In genomic region chr12:102703441-102703840, GRCm38 (mm10) we compare ENCODE assay signal across 9 mouse cellular contexts. TPM values are rescaled to one million over a fixed set of nuclear protein-coding genes. Genes with fewer than 3 reads are reported as not detected.
DNase-seq lines count a peak whose midpoint lies in the region; ATAC-seq and TF ChIP-seq lines count a peak whose summit lies in the region.
"Had no signal": no experiment of that assay in that cellular context is flagged by ENCODE, and none has a peak within 500 bp of the region (broad histone marks: within the 10 kb centered on the region; RNA-seq: fewer than 3 reads in every experiment).

No protein-coding gene starts in this region.

- ATAC-seq in hindbrain, embryonic 11.5 days (ENCODE audit: low FRiP score) = no peak
- ATAC-seq in midbrain, embryonic 12.5 days (ENCODE audit: low FRiP score, low read depth) = no peak

- WGBS in kidney, adult 2 months = 57% methylated on average over 6 of the region's 6 CpGs
- 40% methylated on average over 6 of the region's 6 CpGs for WGBS in hindbrain, embryonic 11.5 days
- 29% methylated on average over 6 of the region's 6 CpGs for WGBS in midbrain, embryonic 12.5 days

- H3K4me2 ChIP-seq in hindbrain, embryonic 11.5 days (replicated peaks; ENCODE audit: low read depth, low read length) = peak overlapping the region; percentile 84
- H3K4me2 ChIP-seq in midbrain, embryonic 12.5 days (replicated peaks) = peak overlapping the region; percentile 94

- peak overlapping the region; percentile 80; the same call in 1 of the 2 replicates for H3K4me3 ChIP-seq in kidney, adult 2 months (ENCODE audit: insufficient read depth, low read depth, low read length)
- peak overlapping the region; percentile 77 for H3K4me3 ChIP-seq in hindbrain, embryonic 11.5 days (ENCODE audit: low read depth, low read length)
- peak overlapping the region; percentile 85 for H3K4me3 ChIP-seq in midbrain, embryonic 12.5 days

- H3K27me3 ChIP-seq in kidney, adult 2 months (replicated peaks; ENCODE audit: control insufficient read depth, insufficient read depth, low read length) = no peaks in the 10 kb centered on the region
- H3K27me3 ChIP-seq in hindbrain, embryonic 11.5 days (ENCODE audit: control insufficient read depth, insufficient read depth, low read length) = no peaks in the 10 kb centered on the region
- H3K27me3 ChIP-seq in midbrain, embryonic 12.5 days = peaks cover 16% of the 10 kb centered on the region

- H3K4me1 ChIP-seq in kidney, adult 2 months (ENCODE audit: control insufficient read depth, insufficient read depth, low read length) = 0 out of 2 replicates have a peak, but pooled peaks cover 7% of the 10 kb centered on the region
- peaks cover 16% of the 10 kb centered on the region for H3K4me1 ChIP-seq in hindbrain, embryonic 11.5 days (replicated peaks; ENCODE audit: control insufficient read depth, insufficient read depth, low read length)
- H3K4me1 ChIP-seq in midbrain, embryonic 12.5 days = peaks cover 56% of the 10 kb centered on the region

- DNase-seq in kidney, adult 2 months = peak; percentile 15
- no peak for DNase-seq in kidney, postnatal 4 days
- DNase-seq in cerebellum, postnatal 25 days = peak; percentile 58 to 67
- DNase-seq in hindbrain, embryonic 11.5 days (ENCODE audit: low spot score) = peak; percentile 32
- no peak for DNase-seq in gastrocnemius, postnatal 25 days
- no peak for DNase-seq in urinary bladder, adult 18-20 months (ENCODE audit: low spot score in 2 of 2)
- DNase-seq in layer of hippocampus, adult 11-12 months (ENCODE audit: low spot score) = no peak

- H3K27ac ChIP-seq in kidney, adult 2 months (ENCODE audit: insufficient read depth, low read depth, low read length) = no peak overlapping the region
- no peak overlapping the region for H3K27ac ChIP-seq in hindbrain, embryonic 11.5 days (ENCODE audit: low read depth, low read length)
- 0 out of 2 replicates have a peak overlapping the region, but pooled peaks have one; percentile 20 for H3K27ac ChIP-seq in midbrain, embryonic 12.5 days (replicated peaks)

- TF ChIP-seq CTCF in kidney, adult 2 months (conservative IDR thresholded peaks at IDR 0.05; ENCODE audit: insufficient read depth, insufficient read length, low read depth, low read length) = no peak

- no peaks in the 10 kb centered on the region for H3K9me3 ChIP-seq in hindbrain, embryonic 11.5 days (ENCODE audit: control insufficient read depth, low read length)
- H3K9me3 ChIP-seq in midbrain, embryonic 12.5 days = no peaks in the 10 kb centered on the region

- 0 out of 2 replicates have a peak overlapping the region, but pooled peaks have one; percentile 16 for H3K9ac ChIP-seq in hindbrain, embryonic 11.5 days (ENCODE audit: low read depth, low read length)
- peak overlapping the region; percentile 79; the same call in 1 of the 2 replicates for H3K9ac ChIP-seq in midbrain, embryonic 12.5 days (replicated peaks)

- TF ChIP-seq POLR2A in kidney, adult 2 months (IDR thresholded peaks at IDR 0.05; ENCODE audit: low read depth, low read length) = no peak

- no peaks in the 10 kb centered on the region for H3K36me3 ChIP-seq in kidney, adult 2 months (ENCODE audit: control insufficient read depth, insufficient read depth, low read length)
- no peaks in the 10 kb centered on the region for H3K36me3 ChIP-seq in hindbrain, embryonic 11.5 days (ENCODE audit: control insufficient read depth, insufficient read depth, low read length)
- H3K36me3 ChIP-seq in midbrain, embryonic 12.5 days = no peaks in the 10 kb centered on the region

RNA-seq across cellular contexts. Expression of gene Itpk1, which starts 1.3 kb away (rescaled TPM):
- 27.6 and 29.0 TPM in 2 replicates for polyA plus RNA-seq in kidney, adult 2 months (2012; rRNA removed)
- polyA plus RNA-seq in hindbrain, embryonic 11.5 days (2014; fragmentation: Nextera tagmentation; extraction: Ambion mirVana) = 14.1 and 16.8 TPM in 2 replicates
- 15.4 and 17.2 TPM in 2 replicates for polyA plus RNA-seq in midbrain, embryonic 12.5 days (2016; fragmentation: Nextera tagmentation; extraction: Ambion mirVana)
- total RNA-seq in gastrocnemius, postnatal 25 days (2021) = 1 to 10 TPM; 5.2 to 6.5 TPM

RNA-seq across cellular contexts. Expression of gene Moap1, which starts 40.0 kb away (rescaled TPM):
- 0.49 and 0.74 TPM in 2 replicates for polyA plus RNA-seq in kidney, adult 2 months (2012; rRNA removed)
- 35.7 and 42.9 TPM in 2 replicates for polyA plus RNA-seq in hindbrain, embryonic 11.5 days (2014; fragmentation: Nextera tagmentation; extraction: Ambion mirVana)
- polyA plus RNA-seq in midbrain, embryonic 12.5 days (2016; fragmentation: Nextera tagmentation; extraction: Ambion mirVana) = 36.8 and 41.6 TPM in 2 replicates
- total RNA-seq in gastrocnemius, postnatal 25 days (2021) = 1 to 10 TPM; 3.7 to 4.6 TPM

RNA-seq across cellular contexts. Expression of gene Tmem251, which starts 40.1 kb away (rescaled TPM):
- polyA plus RNA-seq in kidney, adult 2 months (2012; rRNA removed) = 2.2 and 2.9 TPM in 2 replicates
- polyA plus RNA-seq in hindbrain, embryonic 11.5 days (2014; fragmentation: Nextera tagmentation; extraction: Ambion mirVana) = 10.8 and 11.3 TPM in 2 replicates
- polyA plus RNA-seq in midbrain, embryonic 12.5 days (2016; fragmentation: Nextera tagmentation; extraction: Ambion mirVana) = 12.6 TPM in 2 replicates
- 1 to 10 TPM; 1.8 to 2.9 TPM for total RNA-seq in gastrocnemius, postnatal 25 days (2021)

RNA-seq across cellular contexts. Expression of gene Gm28051, which starts 54.1 kb away (rescaled TPM):
- not detected in 2 replicates for polyA plus RNA-seq in kidney, adult 2 months (2012; rRNA removed)
- not detected in 2 replicates for polyA plus RNA-seq in hindbrain, embryonic 11.5 days (2014; fragmentation: Nextera tagmentation; extraction: Ambion mirVana)
- polyA plus RNA-seq in midbrain, embryonic 12.5 days (2016; fragmentation: Nextera tagmentation; extraction: Ambion mirVana) = not detected in 2 replicates
- not detected for total RNA-seq in gastrocnemius, postnatal 25 days (2021)
- polyA plus RNA-seq: gonadal fat pad, adult 2 months had no signal

RNA-seq across cellular contexts. Expression of gene Gon7, which starts 54.2 kb away (rescaled TPM):
- 9.3 and 10.4 TPM in 2 replicates for polyA plus RNA-seq in kidney, adult 2 months (2012; rRNA removed)
- 47.2 and 56.2 TPM in 2 replicates for polyA plus RNA-seq in hindbrain, embryonic 11.5 days (2014; fragmentation: Nextera tagmentation; extraction: Ambion mirVana)
- 46.0 and 48.2 TPM in 2 replicates for polyA plus RNA-seq in midbrain, embryonic 12.5 days (2016; fragmentation: Nextera tagmentation; extraction: Ambion mirVana)
- total RNA-seq in gastrocnemius, postnatal 25 days (2021) = 10 to 100 TPM in 1 of 2 experiments, 1 to 10 TPM in 1; 6.5 to 10.1 TPM

Comparison
In these comparisons a context has a peak if more than half of its experiments do, and no peak if none do; other contexts are left out.
1. DNase-seq: peak in kidney, adult 2 months (single experiment), cerebellum, postnatal 25 days (2 of 2) and hindbrain, embryonic 11.5 days (single experiment); none in kidney, postnatal 4 days (0 of 2), gastrocnemius, postnatal 25 days (single experiment), urinary bladder, adult 18-20 months (0 of 2) and layer of hippocampus, adult 11-12 months (single experiment).
2. RNA of gene Moap1, which starts 40.0 kb away (polyA plus RNA-seq): 36.8 to 41.6 TPM in midbrain, embryonic 12.5 days and 35.7 to 42.9 TPM in hindbrain, embryonic 11.5 days; 0.49 to 0.74 TPM in kidney, adult 2 months; every median in the first group is over 10 times any median in the second.
3. Peak in every context shown above with its lines, with median percentiles within 50 percentile points of each other: H3K4me3 ChIP-seq.